Mouse (Mus musculus) heart, embryonic 10.5 days (tissue): Measurements from ENCODE around the gene Sox5. TPM values are rescaled to one million over a fixed set of nuclear protein-coding genes. Genes with fewer than 3 reads are reported as not detected.

Experiments used
- DNase-seq: peaks from one replicate; pipeline ENCODE4 v3.0.0-alpha.2; 2017; ENCODE audit warnings: low spot score
- H3K27ac ChIP-seq: fragments of 300-500 bp; sonication (generic); 2 replicates; pipeline ENCODE4 v1.5.1; 2016; ENCODE audit warnings: mild to moderate bottlenecking
- H3K27me3 ChIP-seq: fragments of 300-500 bp; sonication (generic); 2 replicates; pipeline ENCODE4 v1.6.1; 2016; ENCODE audit warnings: mild to moderate bottlenecking; ENCODE audit not compliant: poor library complexity, insufficient read depth, severe bottlenecking
- H3K36me3 ChIP-seq: fragments of 300-500 bp; sonication (generic); 2 replicates; pipeline ENCODE4 v1.6.1; 2016; ENCODE audit warnings: mild to moderate bottlenecking, moderate library complexity
- H3K4me1 ChIP-seq: fragments of 300-500 bp; sonication (generic); 2 replicates; pipeline ENCODE4 v1.6.1; 2016; ENCODE audit warnings: mild to moderate bottlenecking
- H3K4me3 ChIP-seq: fragments of 300-500 bp; sonication (generic); 2 replicates; pipeline ENCODE4 v1.5.1; 2016; ENCODE audit warnings: mild to moderate bottlenecking, moderate library complexity
- H3K9me3 ChIP-seq: fragments of 300-500 bp; sonication (generic); 2 replicates; pipeline ENCODE4 v1.6.1; 2016; ENCODE audit warnings: mild to moderate bottlenecking, moderate library complexity
- WGBS: fragments of 180-500 bp; shearing (Covaris S2); methylation state at CpG from one replicate; pipeline ENCODE4 v1.1.7; 2016; 5-methylcytosine and 5-hydroxymethylcytosine counted together
- polyA plus RNA-seq: library from polyadenylated mRNA; unstranded; fragments of >200 nt; fragmentation: Nextera tagmentation; extraction: Ambion mirVana; gene quantifications from 2 replicates; pipeline ENCODE4 v1.2.1, GENCODE M21; 2016

Sox5 gene
- polyA plus RNA-seq, 1 experiment from 2014 or later: 17.1 TPM

GRCm38 (mm10) chr6:144444367-144444766 is 337.4 kb downstream of the Sox5 start:
- Histone ChIP-seq H3K36me3 (no peaks in the 10 kb centered on the region), H3K9me3 (no peaks in the 10 kb centered on the region), H3K4me3 (no peak overlapping the region), H3K4me1 (no peaks in the 10 kb centered on the region), H3K27me3 (no peaks in the 10 kb centered on the region), H3K27ac (no peak overlapping the region)
- 77% methylated on average over 5 of the region's 5 CpGs for WGBS
- no peak for DNase-seq

DNA sequence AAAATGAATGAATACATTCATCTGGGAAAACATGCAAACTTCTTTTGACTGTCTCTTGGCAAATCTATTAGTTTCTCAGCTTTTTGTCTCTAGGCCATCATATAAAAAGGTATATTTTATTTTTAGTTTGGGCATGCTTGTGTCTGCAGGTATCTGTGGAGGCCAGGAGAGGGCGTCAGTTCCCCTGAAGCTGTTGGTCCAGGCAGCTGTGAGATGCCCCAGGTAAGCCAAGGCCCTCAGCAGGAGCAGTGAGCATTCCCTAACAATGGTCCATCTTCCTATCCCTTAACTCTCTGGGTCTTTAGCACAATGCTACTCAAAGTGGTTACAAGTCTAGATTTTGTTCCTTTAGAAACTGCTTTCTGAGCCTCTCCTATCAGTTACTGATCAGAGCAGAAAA is 338.1 kb downstream of the Sox5 start:
- 56% methylated on average over 1 of the region's 1 CpGs for WGBS
- Histone ChIP-seq H3K27ac (no peak overlapping the region), H3K27me3 (no peaks in the 10 kb centered on the region), H3K36me3 (no peaks in the 10 kb centered on the region), H3K9me3 (no peaks in the 10 kb centered on the region), H3K4me3 (no peak overlapping the region), H3K4me1 (no peaks in the 10 kb centered on the region)
- no peak for DNase-seq

DNA sequence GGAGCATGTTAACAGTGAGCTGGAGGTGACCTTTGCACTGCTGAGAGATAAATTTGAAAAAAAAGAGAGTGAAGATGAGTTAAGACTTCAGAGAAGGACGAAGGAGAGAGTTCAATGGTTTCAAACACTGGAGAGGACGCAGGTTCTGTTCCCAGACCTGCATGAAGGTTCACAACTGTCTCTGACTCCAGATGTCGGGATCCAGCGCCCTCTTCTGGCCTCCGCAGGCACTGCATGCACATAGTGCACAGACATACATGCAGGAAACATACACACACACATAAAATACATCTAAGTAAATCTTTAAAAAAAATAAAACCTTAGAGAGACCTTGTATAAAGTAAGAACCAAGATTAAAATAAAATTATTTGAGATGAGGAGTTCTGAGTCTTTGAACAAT is 352.5 kb downstream of the Sox5 start:
- Histone ChIP-seq H3K27me3 (peaks cover 12% of the 10 kb centered on the region; the same call in 1 of the 2 replicates), H3K27ac (no peak overlapping the region), H3K4me1 (peaks cover 16% of the 10 kb centered on the region; the same call in 1 of the 2 replicates), H3K4me3 (no peak overlapping the region), H3K36me3 (no peaks in the 10 kb centered on the region), H3K9me3 (no peaks in the 10 kb centered on the region)
- 69% methylated on average over 5 of the region's 5 CpGs for WGBS
- no peak for DNase-seq

DNA sequence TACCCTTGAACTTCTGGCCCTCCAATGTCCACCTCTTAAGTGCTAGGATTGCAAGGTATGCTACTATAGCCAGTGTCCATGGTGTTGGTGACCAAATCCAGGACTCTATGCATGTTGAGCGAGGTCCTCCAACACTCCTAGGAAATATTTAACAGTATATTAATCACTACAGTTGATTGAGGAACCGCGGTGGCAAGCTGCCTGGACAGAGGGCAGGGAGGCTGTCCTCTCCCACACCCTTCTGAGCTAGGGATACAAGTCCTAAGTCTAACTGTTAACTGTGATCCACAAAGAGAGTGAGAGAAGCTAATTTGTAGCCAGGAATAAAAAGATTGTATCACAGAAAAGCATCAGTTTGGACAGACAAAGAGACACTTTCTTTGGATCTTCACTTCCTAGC is 373.7 kb downstream of the Sox5 start:
- H3K4me3 ChIP-seq: no peak overlapping the region
- H3K27ac ChIP-seq: no peak overlapping the region
- no peak for DNase-seq
- H3K9me3 ChIP-seq: no peaks in the 10 kb centered on the region
- no peaks in the 10 kb centered on the region for H3K4me1 ChIP-seq
- WGBS: 85% methylated on average over 3 of the region's 3 CpGs
- H3K27me3 ChIP-seq: peaks cover 7% of the 10 kb centered on the region
- H3K36me3 ChIP-seq: no peaks in the 10 kb centered on the region

- H3K4me3 ChIP-seq: no peak overlapping the region
- H3K36me3 ChIP-seq: no peaks in the 10 kb centered on the region
- DNase-seq: no peak
- no peaks in the 10 kb centered on the region for H3K9me3 ChIP-seq
- 58% methylated on average over 10 of the region's 10 CpGs for WGBS
- peaks cover 3% of the 10 kb centered on the region; the same call in 1 of the 2 replicates for H3K27me3 ChIP-seq
- no peaks in the 10 kb centered on the region for H3K4me1 ChIP-seq
- H3K27ac ChIP-seq: no peak overlapping the region
These were observed 383.7 kb downstream of the Sox5 start for GRCm38 (mm10) chr6:144398115-144398514.

GRCm38 (mm10) chr6:144393151-144393550 is 388.6 kb downstream of the Sox5 start:
- Histone ChIP-seq H3K9me3 (no peaks in the 10 kb centered on the region), H3K4me1 (no peaks in the 10 kb centered on the region)
- 77% methylated on average over 6 of the region's 6 CpGs for WGBS

GRCm38 (mm10) chr6:144389333-144390054 is 392.3 kb downstream of the Sox5 start:
- 86% methylated on average over 14 of the region's 14 CpGs for WGBS
- no peak for DNase-seq

More at GRCm38 (mm10) chr6:144393151-144393550, 388.6 kb downstream of the Sox5 start:
- no peak overlapping the region for H3K27ac ChIP-seq
- H3K27me3 ChIP-seq: peaks cover 3% of the 10 kb centered on the region; the same call in 1 of the 2 replicates
- no peak for DNase-seq
- no peaks in the 10 kb centered on the region for H3K36me3 ChIP-seq
- H3K4me3 ChIP-seq: no peak overlapping the region

DNA sequence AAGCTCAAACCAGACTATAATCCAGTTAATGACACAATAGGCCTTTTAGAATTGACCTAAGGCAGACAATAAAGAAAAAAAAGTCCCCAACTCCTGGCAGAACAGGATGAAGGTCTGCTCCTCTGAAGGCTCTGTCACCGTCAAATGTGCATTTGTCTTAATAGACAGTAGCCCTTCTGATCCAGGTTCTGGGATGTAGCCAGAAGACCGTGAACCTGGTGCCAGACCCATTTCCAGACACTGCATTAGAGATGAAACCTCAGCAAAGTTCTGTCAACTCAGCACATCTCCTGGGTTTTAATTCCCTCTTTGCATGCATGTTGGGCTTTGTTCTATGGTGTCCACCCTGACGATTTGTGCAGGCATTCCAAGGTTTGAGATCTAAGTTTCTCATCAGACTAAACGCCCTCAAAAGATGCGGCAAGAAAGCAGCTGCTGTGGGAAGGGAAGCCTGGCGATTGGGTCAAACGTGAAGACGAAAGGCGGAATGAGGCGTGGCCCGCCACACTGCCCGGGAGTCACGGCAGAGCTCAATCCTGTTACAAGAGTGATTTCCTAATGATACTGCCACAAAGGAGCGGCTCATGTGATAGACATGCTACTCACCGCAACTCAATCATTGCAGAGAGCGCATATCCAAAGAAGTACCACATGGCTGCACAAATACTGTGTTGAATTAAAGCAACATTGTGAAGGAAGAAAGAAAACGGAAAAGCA is 394.1 kb downstream of the Sox5 start:
- DNase-seq: no peak
- H3K9me3 ChIP-seq: no peaks in the 10 kb centered on the region
- H3K4me1 ChIP-seq: no peaks in the 10 kb centered on the region
- no peaks in the 10 kb centered on the region for H3K27me3 ChIP-seq
- no peaks in the 10 kb centered on the region for H3K36me3 ChIP-seq
- H3K27ac ChIP-seq: no peak overlapping the region
- H3K4me3 ChIP-seq: no peak overlapping the region
- 73% methylated on average over 17 of the region's 17 CpGs for WGBS

More at GRCm38 (mm10) chr6:144389333-144390054, 392.3 kb downstream of the Sox5 start:
- Histone ChIP-seq H3K27ac (no peak overlapping the region), H3K9me3 (no peaks in the 10 kb centered on the region), H3K4me1 (no peaks in the 10 kb centered on the region), H3K27me3 (no peaks in the 10 kb centered on the region), H3K36me3 (no peaks in the 10 kb centered on the region), H3K4me3 (no peak overlapping the region)

- no peak for DNase-seq
- H3K27ac ChIP-seq: no peak overlapping the region
- H3K9me3 ChIP-seq: no peaks in the 10 kb centered on the region
- no peaks in the 10 kb centered on the region for H3K36me3 ChIP-seq
- no peaks in the 10 kb centered on the region for H3K4me1 ChIP-seq
- H3K4me3 ChIP-seq: no peak overlapping the region
- WGBS: 75% methylated on average over 6 of the region's 6 CpGs
- no peaks in the 10 kb centered on the region for H3K27me3 ChIP-seq
These were observed 401.1 kb downstream of the Sox5 start for GRCm38 (mm10) chr6:144380641-144381040.

DNA sequence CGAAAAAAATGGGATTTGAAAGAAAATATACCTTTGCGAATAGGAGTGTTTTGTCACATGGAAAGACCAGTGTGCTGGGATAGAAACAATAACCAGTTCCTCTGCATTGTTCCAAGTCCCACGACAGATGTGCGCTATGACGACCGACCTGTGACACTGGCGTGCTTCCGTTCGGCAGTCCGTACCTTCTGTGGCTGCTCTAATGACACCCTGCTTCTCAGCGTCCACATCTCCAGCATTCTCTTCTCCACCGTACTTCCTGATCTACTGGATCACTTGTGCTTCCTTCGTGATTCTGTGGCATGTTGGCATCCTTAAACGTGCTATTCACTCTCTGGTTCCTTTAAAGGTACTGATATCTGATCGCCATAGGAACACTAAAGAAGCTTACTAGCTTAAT is 401.6 kb downstream of the Sox5 start:
- WGBS: 85% methylated on average over 15 of the region's 15 CpGs
- H3K36me3 ChIP-seq: no peaks in the 10 kb centered on the region
- H3K9me3 ChIP-seq: no peaks in the 10 kb centered on the region
- no peaks in the 10 kb centered on the region for H3K4me1 ChIP-seq
- H3K4me3 ChIP-seq: no peak overlapping the region
- no peak overlapping the region for H3K27ac ChIP-seq
- no peak for DNase-seq
- H3K27me3 ChIP-seq: no peaks in the 10 kb centered on the region

DNA sequence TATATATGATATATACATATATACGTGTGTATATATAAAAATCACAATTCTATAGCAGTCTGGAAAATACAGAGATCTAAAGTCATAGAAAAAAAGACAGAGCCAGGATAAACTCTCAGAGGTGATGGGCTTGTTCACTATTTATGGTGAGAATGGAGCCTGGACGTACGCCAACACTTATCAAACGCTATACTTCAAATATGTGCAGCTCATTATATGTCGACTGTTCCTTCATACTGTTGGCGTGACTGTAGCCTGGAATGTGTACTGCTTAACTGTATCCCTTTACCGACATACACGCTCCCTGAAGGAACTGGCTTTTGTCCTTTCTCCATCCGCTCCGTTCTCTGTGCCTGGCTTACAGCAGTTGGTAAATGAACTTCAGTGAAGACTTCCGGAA is 407.0 kb downstream of the Sox5 start:
- Histone ChIP-seq H3K36me3 (no peaks in the 10 kb centered on the region), H3K4me3 (no peak overlapping the region), H3K9me3 (no peaks in the 10 kb centered on the region), H3K27me3 (no peaks in the 10 kb centered on the region), H3K4me1 (no peaks in the 10 kb centered on the region), H3K27ac (no peak overlapping the region)
- DNase-seq: no peak
- 88% methylated on average over 11 of the region's 11 CpGs for WGBS

DNA sequence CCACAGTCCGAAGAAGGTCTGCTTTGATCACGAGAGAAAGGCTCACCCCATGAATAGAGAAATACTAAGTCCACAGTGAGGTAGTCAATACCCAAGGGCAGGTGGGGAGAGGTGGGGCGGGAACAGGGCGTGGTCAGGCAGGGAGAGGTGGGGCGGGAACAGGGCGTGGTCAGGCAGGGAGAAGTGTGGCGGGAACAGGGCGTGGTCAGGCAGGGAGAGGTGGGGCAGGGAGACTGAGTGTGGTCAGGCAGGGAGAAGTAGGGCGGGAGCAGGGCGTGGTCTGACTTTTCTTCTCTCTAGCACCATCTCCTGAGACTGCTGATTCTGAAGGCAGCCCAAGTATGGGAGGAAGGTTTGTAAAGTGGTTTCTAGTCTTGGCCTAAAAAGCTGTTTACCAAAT is 411.1 kb downstream of the Sox5 start:
- Histone ChIP-seq H3K4me3 (no peak overlapping the region), H3K36me3 (no peaks in the 10 kb centered on the region), H3K4me1 (no peaks in the 10 kb centered on the region), H3K27ac (no peak overlapping the region), H3K9me3 (no peaks in the 10 kb centered on the region), H3K27me3 (no peaks in the 10 kb centered on the region)
- 32% methylated on average over 10 of the region's 10 CpGs for WGBS
- DNase-seq: no peak

DNA sequence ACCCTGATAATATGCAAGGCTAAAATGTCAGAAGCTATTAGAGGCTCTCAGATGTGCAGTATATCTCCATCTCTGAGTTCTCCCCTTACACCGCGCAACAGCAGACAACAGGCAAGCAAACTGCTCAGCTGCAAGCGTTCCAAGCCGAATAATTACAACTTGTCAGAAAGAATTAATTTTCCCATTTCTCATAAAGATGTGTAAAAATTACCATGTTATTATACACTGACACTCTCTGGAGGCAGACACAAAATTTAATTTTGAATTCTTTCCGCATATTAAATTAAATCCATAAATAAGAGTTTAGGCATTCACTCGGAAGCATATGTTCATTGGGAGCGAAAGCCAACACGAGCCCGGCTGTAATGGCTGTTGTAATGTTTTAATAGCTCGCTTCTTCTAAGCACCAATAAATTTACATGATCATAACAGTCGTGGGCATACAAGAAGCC is 414.1 kb downstream of the Sox5 start:
- Histone ChIP-seq H3K27ac (no peak overlapping the region), H3K9me3 (no peaks in the 10 kb centered on the region), H3K4me1 (no peaks in the 10 kb centered on the region), H3K36me3 (no peaks in the 10 kb centered on the region), H3K4me3 (no peak overlapping the region), H3K27me3 (no peaks in the 10 kb centered on the region)
- WGBS: 91% methylated on average over 11 of the region's 11 CpGs
- no peak for DNase-seq
